14 mouse cellular contexts compared by ENCODE assay signal in the genomic region with DNA sequence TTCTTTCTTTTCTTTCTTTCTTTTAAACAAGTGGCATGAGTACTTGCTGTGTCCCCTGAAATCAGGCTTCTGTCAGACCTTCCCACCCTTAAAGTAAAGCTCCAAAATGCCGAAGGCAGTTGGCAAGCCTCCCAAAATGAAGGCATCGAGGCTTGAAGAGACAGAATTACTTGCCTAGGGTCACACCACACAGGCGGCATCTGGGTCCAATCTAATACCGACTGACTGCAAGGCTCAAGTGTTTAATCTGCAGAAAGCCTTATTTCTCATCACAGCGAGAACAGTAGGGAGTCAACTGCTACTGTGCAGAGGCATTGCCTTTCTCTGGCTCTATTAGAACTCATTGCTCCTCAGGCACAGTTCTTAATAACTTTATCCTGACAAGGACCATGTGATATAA. TPM values are rescaled to one million over a fixed set of nuclear protein-coding genes. Genes with fewer than 3 reads are reported as not detected.
A peak's percentile ranks its signal among the peaks of the same experiment; 100 is the strongest.
DNase-seq lines count a peak whose midpoint lies in the region; ATAC-seq and TF ChIP-seq lines count a peak whose summit lies in the region.
"Had no signal": no experiment of that assay in that cellular context is flagged by ENCODE, and none has a peak within 500 bp of the region (broad histone marks: within the 10 kb centered on the region; RNA-seq: fewer than 3 reads in every experiment).

No protein-coding gene starts in this region.

- no peak overlapping the region for H3K27ac ChIP-seq in hindbrain, embryonic 14.5 days
- H3K27ac ChIP-seq in hindbrain, embryonic 10.5 days, result no peak overlapping the region
- H3K27ac ChIP-seq in limb, embryonic 11.5 days (replicated peaks; ENCODE audit: low read depth, low read length), result no peak overlapping the region
- no peak overlapping the region for H3K27ac ChIP-seq in intestine, postnatal 0 days (ENCODE audit: low read depth, low read length)

- no peak for TF ChIP-seq POLR2A in brain, embryonic 14.5 days (IDR thresholded peaks at IDR 0.05; ENCODE audit: borderline replicate concordance, extremely low read depth, insufficient read depth, insufficient read length, poor library complexity, severe bottlenecking)

- no peak for TF ChIP-seq CTCF in brain, embryonic 14.5 days (IDR thresholded peaks at IDR 0.05; ENCODE audit: borderline replicate concordance, extremely low read depth, insufficient read depth, insufficient read length)
- no peak for TF ChIP-seq CTCF in intestine, postnatal 0 days (IDR thresholded peaks at IDR 0.05; ENCODE audit: low read depth)

- no peaks in the 10 kb centered on the region for H3K36me3 ChIP-seq in hindbrain, embryonic 14.5 days (replicated peaks; ENCODE audit: control insufficient read depth, insufficient read depth)
- H3K36me3 ChIP-seq in hindbrain, embryonic 10.5 days, result no peaks in the 10 kb centered on the region
- H3K36me3 ChIP-seq in limb, embryonic 11.5 days (ENCODE audit: control insufficient read depth, insufficient read depth, low read length), result no peaks in the 10 kb centered on the region
- no peaks in the 10 kb centered on the region for H3K36me3 ChIP-seq in intestine, postnatal 0 days (ENCODE audit: control insufficient read depth, insufficient read depth)
- H3K36me3 ChIP-seq: heart, embryonic 12.5 days had no signal

- 48% methylated on average over 5 of the region's 5 CpGs for WGBS in hindbrain, embryonic 14.5 days
- WGBS in hindbrain, embryonic 10.5 days, result 64% methylated on average over 5 of the region's 5 CpGs
- WGBS in limb, embryonic 11.5 days, result 29% methylated on average over 5 of the region's 5 CpGs
- WGBS in intestine, postnatal 0 days, result 71% methylated on average over 5 of the region's 5 CpGs

- no peaks in the 10 kb centered on the region for H3K27me3 ChIP-seq in hindbrain, embryonic 14.5 days (ENCODE audit: control insufficient read depth, insufficient read depth, low read length)
- H3K27me3 ChIP-seq in hindbrain, embryonic 10.5 days (ENCODE audit: insufficient read depth, poor library complexity, severe bottlenecking), result no peaks in the 10 kb centered on the region
- H3K27me3 ChIP-seq in limb, embryonic 11.5 days (ENCODE audit: control insufficient read depth, insufficient read depth, low read length), result no peaks in the 10 kb centered on the region
- H3K27me3 ChIP-seq in intestine, postnatal 0 days (replicated peaks; ENCODE audit: control insufficient read depth, insufficient read depth, low read length), result no peaks in the 10 kb centered on the region
- H3K27me3 ChIP-seq: heart, embryonic 12.5 days had no signal

- no peak overlapping the region for H3K9ac ChIP-seq in hindbrain, embryonic 14.5 days
- no peak overlapping the region for H3K9ac ChIP-seq in limb, embryonic 11.5 days (ENCODE audit: low read length)
- no peak overlapping the region for H3K9ac ChIP-seq in intestine, postnatal 0 days (ENCODE audit: low read depth, low read length)
- H3K9ac ChIP-seq: heart, embryonic 12.5 days; liver, postnatal 0 days had no signal

- peak; percentile 82 for ATAC-seq in hindbrain, embryonic 14.5 days (ENCODE audit: low FRiP score)
- no peak for ATAC-seq in limb, embryonic 11.5 days (ENCODE audit: insufficient number of reproducible peaks, low FRiP score, low TSS enrichment, low read depth)
- ATAC-seq in intestine, postnatal 0 days, result no peak
- ATAC-seq: activated CD4-positive, CD25-positive, alpha-beta regulatory T cell, adult 4 months; CD4-positive, CD25-positive, alpha-beta regulatory T cell, adult 4 months; liver, postnatal 0 days had no signal

- peak; percentile 38 for DNase-seq in hindbrain, embryonic 14.5 days (ENCODE audit: low spot score)
- DNase-seq in hindbrain, embryonic 10.5 days (ENCODE audit: low spot score), result no peak
- peak; percentile 80 for DNase-seq in Muller cell, postnatal 12 days (ENCODE audit: inconsistent ontology term)
- DNase-seq in brain, embryonic 14.5 days (ENCODE audit: low read depth), result peak; percentile 84
- peak; percentile 29 for DNase-seq in limb, embryonic 11.5 days (ENCODE audit: low spot score)
- DNase-seq in ovary, postnatal 10 days (ENCODE audit: low spot score), result no peak
- DNase-seq: gastrocnemius, postnatal 25 days; liver, postnatal 0 days; thymus, postnatal 25 days had no signal

- no peaks in the 10 kb centered on the region for H3K4me1 ChIP-seq in hindbrain, embryonic 14.5 days (replicated peaks; ENCODE audit: control insufficient read depth, insufficient read depth, low read length)
- H3K4me1 ChIP-seq in hindbrain, embryonic 10.5 days (replicated peaks), result no peaks in the 10 kb centered on the region
- H3K4me1 ChIP-seq in limb, embryonic 11.5 days (ENCODE audit: control insufficient read depth, insufficient read depth, low read length), result no peaks in the 10 kb centered on the region
- H3K4me1 ChIP-seq in intestine, postnatal 0 days (replicated peaks; ENCODE audit: control insufficient read depth, insufficient read depth, low read length), result no peaks in the 10 kb centered on the region
- H3K4me1 ChIP-seq: heart, embryonic 12.5 days had no signal

- H3K4me2 ChIP-seq in hindbrain, embryonic 14.5 days (replicated peaks), result no peak overlapping the region
- H3K4me2 ChIP-seq in limb, embryonic 11.5 days (ENCODE audit: low read depth, severe bottlenecking), result no peak overlapping the region
- H3K4me2 ChIP-seq in intestine, postnatal 0 days (replicated peaks; ENCODE audit: low read depth), result no peak overlapping the region
- H3K4me2 ChIP-seq: heart, embryonic 12.5 days had no signal

- H3K9me3 ChIP-seq in hindbrain, embryonic 14.5 days (ENCODE audit: control insufficient read depth, low read length), result 0 out of 2 replicates have a peak, but pooled peaks cover under 1% of the 10 kb centered on the region
- H3K9me3 ChIP-seq in hindbrain, embryonic 10.5 days, result no peaks in the 10 kb centered on the region
- no peaks in the 10 kb centered on the region for H3K9me3 ChIP-seq in limb, embryonic 11.5 days (ENCODE audit: control insufficient read depth, low read length)
- no peaks in the 10 kb centered on the region for H3K9me3 ChIP-seq in intestine, postnatal 0 days (ENCODE audit: control insufficient read depth)
- H3K9me3 ChIP-seq: heart, embryonic 12.5 days had no signal

- H3K4me3 ChIP-seq in hindbrain, embryonic 14.5 days (replicated peaks; ENCODE audit: low read length), result no peak overlapping the region
- H3K4me3 ChIP-seq in hindbrain, embryonic 10.5 days, result no peak overlapping the region
- H3K4me3 ChIP-seq in limb, embryonic 11.5 days (ENCODE audit: low read depth, low read length), result no peak overlapping the region
- no peak overlapping the region for H3K4me3 ChIP-seq in intestine, postnatal 0 days (ENCODE audit: low read depth, low read length)
- H3K4me3 ChIP-seq: heart, embryonic 12.5 days had no signal

RNA-seq across cellular contexts. Expression of gene Ephb6, which starts 28.0 kb away (rescaled TPM):
- 33.5 and 41.7 TPM in 2 replicates for polyA plus RNA-seq in hindbrain, embryonic 14.5 days (2014; fragmentation: Nextera tagmentation; extraction: Ambion mirVana)
- polyA plus RNA-seq in hindbrain, embryonic 10.5 days (2016; fragmentation: Nextera tagmentation; extraction: Ambion mirVana), result 13.4 and 13.9 TPM in 2 replicates
- polyA plus RNA-seq in brain, embryonic 14.5 days (2012; rRNA removed), result 42.6 and 49.7 TPM in 2 replicates
- polyA plus RNA-seq in limb, embryonic 11.5 days (2014; fragmentation: Nextera tagmentation; extraction: Ambion mirVana), result 14.8 and 14.9 TPM in 2 replicates
- 2.7 and 2.8 TPM in 2 replicates for polyA plus RNA-seq in intestine, postnatal 0 days (2015; fragmentation: Nextera tagmentation; extraction: Ambion mirVana)

RNA-seq across cellular contexts. Expression of gene Prss2, which starts 55.7 kb away (rescaled TPM):
- not detected in 2 replicates for polyA plus RNA-seq in hindbrain, embryonic 14.5 days (2014; fragmentation: Nextera tagmentation; extraction: Ambion mirVana)
- not detected in 2 replicates for polyA plus RNA-seq in hindbrain, embryonic 10.5 days (2016; fragmentation: Nextera tagmentation; extraction: Ambion mirVana)
- 0.18 TPM in 1 of 2 replicates, not detected in the other for polyA plus RNA-seq in brain, embryonic 14.5 days (2012; rRNA removed)
- not detected in 2 replicates for polyA plus RNA-seq in limb, embryonic 11.5 days (2014; fragmentation: Nextera tagmentation; extraction: Ambion mirVana)
- polyA plus RNA-seq in intestine, postnatal 0 days (2015; fragmentation: Nextera tagmentation; extraction: Ambion mirVana), result 10.5 and 17.9 TPM in 2 replicates
- polyA plus RNA-seq: heart, embryonic 12.5 days; kidney, embryonic 16.5 days had no signal

RNA-seq across cellular contexts. Expression of gene Trpv6, which starts 58.9 kb away (rescaled TPM):
- 0.92 and 1.4 TPM in 2 replicates for polyA plus RNA-seq in hindbrain, embryonic 14.5 days (2014; fragmentation: Nextera tagmentation; extraction: Ambion mirVana)
- polyA plus RNA-seq in hindbrain, embryonic 10.5 days (2016; fragmentation: Nextera tagmentation; extraction: Ambion mirVana), result 0.25 and 0.41 TPM in 2 replicates
- polyA plus RNA-seq in brain, embryonic 14.5 days (2012; rRNA removed), result 0.04 and 0.06 TPM in 2 replicates
- 0.27 and 0.40 TPM in 2 replicates for polyA plus RNA-seq in limb, embryonic 11.5 days (2014; fragmentation: Nextera tagmentation; extraction: Ambion mirVana)
- 0.72 and 1.5 TPM in 2 replicates for polyA plus RNA-seq in intestine, postnatal 0 days (2015; fragmentation: Nextera tagmentation; extraction: Ambion mirVana)
- polyA plus RNA-seq: liver, postnatal 0 days had no signal

Comparison
In these comparisons a context has a peak if more than half of its experiments do, and no peak if none do; other contexts are left out.
1. DNase-seq: peak in hindbrain, embryonic 14.5 days (single experiment), Muller cell, postnatal 12 days (single experiment), brain, embryonic 14.5 days (single experiment) and limb, embryonic 11.5 days (single experiment); none in hindbrain, embryonic 10.5 days (single experiment) and ovary, postnatal 10 days (single experiment).